Mouse (Mus musculus) ES-E14 (cell line): Measurements from ENCODE around the gene Mrc1.

Experiments
- HCFC1 ChIP-seq: IDR thresholded peaks from 2 replicates; pipeline ENCODE4 v1.6.1; 2012; ENCODE audit warnings: low read length, inconsistent platforms, borderline replicate concordance; ENCODE audit not compliant: insufficient read depth
- ZNF384 ChIP-seq: IDR thresholded peaks from 2 replicates; pipeline ENCODE4 v1.6.1; 2012; ENCODE audit warnings: low read depth, low read length, inconsistent platforms

GRCm38 (mm10) chr2:14232897-14233296, 3.7 kb downstream of the Mrc1 start:
- TF ChIP-seq ZNF384 (no peak), HCFC1 (no peak)
